Mouse (Mus musculus) liver, postnatal 0 days (tissue): ENCODE results near the gene Cep350. TPM values are rescaled to one million over a fixed set of nuclear protein-coding genes. Genes with fewer than 3 reads are reported as not detected.

ENCODE experiments used
- ATAC-seq: fragments of 200-750 bp; cut with Nextera tagmentation; 2 replicates; pipeline ENCODE4 v1.8.0; 2017; ENCODE audit warnings: mild to moderate bottlenecking, moderate library complexity
- DNase-seq: peaks from one replicate; pipeline ENCODE4 v3.0.0-alpha.2; 2016
- H3K27ac ChIP-seq: fragments of 300-500 bp; sonication (generic); 2 replicates; pipeline ENCODE4 v1.5.1; 2014; ENCODE audit warnings: antibody characterized with exemption, moderate library complexity, mild to moderate bottlenecking, low read depth
- H3K27me3 ChIP-seq: fragments of 300-500 bp; sonication (generic); 2 replicates; pipeline ENCODE4 v1.6.1; 2014; ENCODE audit warnings: low read length, control low read depth, mixed read lengths; ENCODE audit not compliant: insufficient read depth
- H3K36me3 ChIP-seq: fragments of 300-500 bp; sonication (generic); replicated peaks from 2 replicates; pipeline ENCODE4 v1.6.1; 2014; ENCODE audit warnings: mild to moderate bottlenecking, control low read depth, low read length, moderate library complexity, mixed read lengths; ENCODE audit not compliant: insufficient read depth
- H3K4me1 ChIP-seq: fragments of 300-500 bp; sonication (generic); 2 replicates; pipeline ENCODE4 v1.6.1; 2014; ENCODE audit warnings: antibody characterized with exemption, mild to moderate bottlenecking, control low read depth; ENCODE audit not compliant: insufficient read depth
- H3K4me2 ChIP-seq: fragments of 300-500 bp; sonication (generic); 2 replicates; pipeline ENCODE4 v1.6.1; 2014; ENCODE audit warnings: low read depth, mild to moderate bottlenecking, low read length, moderate library complexity, mixed read lengths
- H3K4me3 ChIP-seq: fragments of 300-500 bp; sonication (generic); 2 replicates; pipeline ENCODE4 v1.5.1; 2014; ENCODE audit warnings: low read depth, low read length
- H3K9ac ChIP-seq: fragments of 300-500 bp; sonication (generic); replicated peaks from 2 replicates; pipeline ENCODE4 v1.6.1; 2014; ENCODE audit warnings: mild to moderate bottlenecking, moderate library complexity
- H3K9me3 ChIP-seq: fragments of 300-500 bp; sonication (generic); 2 replicates; pipeline ENCODE4 v1.6.1; 2016; ENCODE audit warnings: mild to moderate bottlenecking, control low read depth, low read length, mixed read lengths
- CTCF ChIP-seq: sonication (generic); IDR thresholded peaks from 2 replicates; pipeline ENCODE4 v1.5.1; 2016; ENCODE audit warnings: antibody characterized with exemption, low read depth
- EP300 ChIP-seq: IDR thresholded peaks from 2 replicates; pipeline ENCODE4 v1.6.1; 2016; ENCODE audit warnings: antibody characterized with exemption, low read depth, mild to moderate bottlenecking
- WGBS: fragments of 180-500 bp; shearing (Covaris S2); extraction: QIAGEN DNeasy Blood & Tissue Kit; methylation state at CpG from one replicate; pipeline ENCODE4 v1.1.7; 2014; ENCODE audit not compliant: insufficient replicate concordance; 5-methylcytosine and 5-hydroxymethylcytosine counted together
- polyA plus RNA-seq: library from polyadenylated mRNA; unstranded; fragments of >200 nt; fragmentation: Nextera tagmentation; extraction: Ambion mirVana; gene quantifications from 2 replicates; pipeline ENCODE4 v1.2.1, GENCODE M21; 2015

Cep350 gene
- polyA plus RNA-seq, 1 experiment from 2014 or later, result 5.7 TPM

- DNase-seq (peak; percentile 82), ATAC-seq (peak; percentile 89)
- Histone ChIP-seq H3K9me3 (no peaks in the 10 kb centered on the region), H3K4me1 (peaks cover 16% of the 10 kb centered on the region), H3K36me3 (peaks cover 55% of the 10 kb centered on the region), H3K27me3 (no peaks in the 10 kb centered on the region), H3K9ac (no peak overlapping the region), H3K27ac (peak overlapping the region; percentile 77), H3K4me2 (no peak overlapping the region), H3K4me3 (no peak overlapping the region)
- TF ChIP-seq EP300, result peak; percentile 88
- no peak for TF ChIP-seq CTCF
- WGBS, result 52% methylated on average over 5 of the region's 5 CpGs
Measured at GRCm38 (mm10) chr1:155795791-155796233, 177.2 kb downstream of the Cep350 start.

Other genes with a start within 250 kb of the Cep350 start
- not detected in 2 replicates for gene Lhx4, start 221.6 kb downstream of the Cep350 start, polyA plus RNA-seq
- gene Qsox1, start 160.4 kb downstream of the Cep350 start, polyA plus RNA-seq, result 238 and 239 TPM in 2 replicates
- 43.7 and 45.3 TPM in 2 replicates for gene Tor1aip2, start 62.1 kb upstream of the Cep350 start, polyA plus RNA-seq
- gene Tor1aip1, start 63.2 kb upstream of the Cep350 start, polyA plus RNA-seq, result 29.1 and 29.2 TPM in 2 replicates
- 0.05 and 0.07 TPM in 2 replicates for gene Fam163a, start 231.8 kb upstream of the Cep350 start, polyA plus RNA-seq